Mouse (Mus musculus) testis, adult 2 months (tissue): ENCODE measurements at regions not wholly inside any gene's neighbourhood (a gene's known extent, or its start where the extent isn't known, plus 50 kb on each side); places are given as distances from the start of the nearest gene placed in this dataset.

Experiments
- H3K27ac ChIP-seq: fragments of 200-500 bp; 2 replicates; pipeline ENCODE4 v1.5.1; 2012; ENCODE audit warnings: low read depth, low read length; ENCODE audit not compliant: control insufficient read depth, insufficient read depth
- H3K27me3 ChIP-seq: fragments of 200-500 bp; 2 replicates; pipeline ENCODE4 v1.6.1; 2012; ENCODE audit warnings: mild to moderate bottlenecking, low read length, moderate library complexity; ENCODE audit not compliant: control insufficient read depth, insufficient read depth
- H3K36me3 ChIP-seq: fragments of 200-500 bp; 2 replicates; pipeline ENCODE4 v1.6.1; 2012; ENCODE audit warnings: mild to moderate bottlenecking, low read length; ENCODE audit not compliant: control insufficient read depth, insufficient read depth
- H3K4me1 ChIP-seq: fragments of 200-500 bp; 2 replicates; pipeline ENCODE4 v1.6.1; 2012; ENCODE audit warnings: low read length; ENCODE audit not compliant: control insufficient read depth, insufficient read depth
- H3K4me3 ChIP-seq: fragments of 200-500 bp; 2 replicates; pipeline ENCODE4 v1.5.1; 2012; ENCODE audit warnings: low read depth, mild to moderate bottlenecking, low read length, moderate library complexity, mixed read lengths; ENCODE audit not compliant: control insufficient read depth
- CTCF ChIP-seq: fragments of 200-500 bp; IDR thresholded peaks from 2 replicates; pipeline ENCODE4 v1.5.1; 2012; ENCODE audit warnings: low read depth, mild to moderate bottlenecking, inconsistent platforms, low read length, moderate library complexity; ENCODE audit not compliant: control insufficient read depth, insufficient read depth, insufficient replicate concordance
- POLR2A ChIP-seq: fragments of 200-500 bp; IDR thresholded peaks from 2 replicates; pipeline ENCODE4 v1.6.1; 2012; ENCODE audit warnings: low read depth, mild to moderate bottlenecking, inconsistent platforms, low read length, moderate library complexity; ENCODE audit not compliant: control insufficient read depth

DNA sequence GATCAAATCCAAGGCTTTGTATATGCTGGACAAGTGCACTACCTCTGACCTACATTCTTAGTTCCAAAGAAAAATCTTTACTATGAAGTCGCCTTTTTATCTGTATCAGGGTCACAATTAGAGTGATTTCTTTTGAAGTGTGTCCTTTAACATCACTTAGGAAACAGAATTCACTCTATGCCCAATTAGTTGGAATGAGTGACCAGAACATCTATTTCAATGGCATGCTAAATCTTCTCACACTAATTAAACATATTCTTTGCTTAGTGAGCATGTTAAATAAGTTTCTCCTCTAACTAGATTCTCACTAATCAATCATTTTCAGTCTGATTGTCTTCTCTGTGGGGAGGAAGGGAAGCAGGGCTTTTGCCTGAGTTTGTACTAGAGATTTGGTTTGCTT lies 84.9 kb downstream of the Arl6ip6 start:
- TF ChIP-seq CTCF: no peak
- TF ChIP-seq POLR2A: no peak
- Histone ChIP-seq H3K4me3 (no peak overlapping the region), H3K27me3 (no peaks in the 10 kb centered on the region), H3K36me3 (no peaks in the 10 kb centered on the region), H3K27ac (no peak overlapping the region), H3K4me1 (no peaks in the 10 kb centered on the region)

DNA sequence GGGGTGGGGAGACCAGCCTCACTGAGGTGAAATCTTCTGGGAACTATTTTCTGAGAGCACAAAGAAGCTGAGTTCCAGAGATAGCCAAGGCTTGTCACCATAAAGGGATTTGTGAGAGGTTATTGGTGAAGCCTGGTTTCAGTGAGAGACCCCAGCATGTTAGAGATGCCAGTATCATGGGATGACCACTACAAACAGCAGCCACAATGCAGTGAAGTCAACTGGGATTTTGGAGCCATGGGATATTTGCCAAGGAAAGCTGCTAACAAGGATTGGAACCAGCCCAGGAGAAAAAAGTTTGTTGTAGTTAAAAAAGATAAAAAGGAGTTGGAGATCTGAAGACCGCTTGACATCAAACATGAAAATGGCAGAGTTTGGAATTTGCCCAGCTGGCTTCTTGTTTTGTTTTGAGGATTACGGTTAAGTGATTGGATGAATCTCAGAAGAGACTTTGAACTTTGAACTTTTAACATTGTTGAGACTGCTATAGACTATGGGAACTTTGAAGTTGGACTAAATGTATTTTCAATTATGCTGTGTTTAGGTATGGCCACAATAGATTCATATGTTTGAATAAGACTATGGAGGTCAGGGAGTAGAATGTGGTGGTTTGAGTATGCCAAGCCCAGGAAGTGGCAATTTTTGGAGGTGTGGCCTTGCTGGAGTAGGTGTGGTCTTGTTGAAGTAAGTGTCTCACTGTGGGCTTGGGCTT lies 110.3 kb downstream of the Arl6ip6 start:
- H3K4me3 ChIP-seq: no peak overlapping the region
- H3K27ac ChIP-seq: no peak overlapping the region
- H3K4me1 ChIP-seq: no peaks in the 10 kb centered on the region
- no peaks in the 10 kb centered on the region for H3K27me3 ChIP-seq
- TF ChIP-seq CTCF (no peak), POLR2A (no peak)
- no peaks in the 10 kb centered on the region for H3K36me3 ChIP-seq

DNA sequence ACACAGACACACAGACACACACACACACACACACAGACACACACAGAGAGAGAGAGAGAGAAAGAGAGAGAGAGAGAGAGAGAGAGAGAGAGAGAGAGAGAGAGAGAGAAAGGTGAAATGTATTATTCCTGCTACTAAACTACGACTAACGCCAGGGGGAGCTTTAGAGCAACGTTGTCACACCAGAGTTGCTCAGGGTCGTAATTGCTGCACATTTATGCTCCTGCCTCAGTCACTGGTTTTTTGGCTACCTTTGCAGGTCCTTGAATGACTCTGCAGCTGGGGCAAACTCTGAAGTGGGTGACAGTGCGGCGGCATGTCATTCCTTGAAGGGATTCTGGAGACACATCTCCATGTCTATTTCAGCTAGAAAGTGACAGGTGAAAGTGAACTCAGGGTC lies 139.2 kb downstream of the Arl6ip6 start:
- no peaks in the 10 kb centered on the region for H3K27me3 ChIP-seq
- no peaks in the 10 kb centered on the region for H3K4me1 ChIP-seq
- no peaks in the 10 kb centered on the region for H3K36me3 ChIP-seq
- no peak overlapping the region for H3K4me3 ChIP-seq
- no peak for TF ChIP-seq POLR2A
- TF ChIP-seq CTCF: peak; percentile 26; the same call in 1 of the 2 replicates
- H3K27ac ChIP-seq: no peak overlapping the region

DNA sequence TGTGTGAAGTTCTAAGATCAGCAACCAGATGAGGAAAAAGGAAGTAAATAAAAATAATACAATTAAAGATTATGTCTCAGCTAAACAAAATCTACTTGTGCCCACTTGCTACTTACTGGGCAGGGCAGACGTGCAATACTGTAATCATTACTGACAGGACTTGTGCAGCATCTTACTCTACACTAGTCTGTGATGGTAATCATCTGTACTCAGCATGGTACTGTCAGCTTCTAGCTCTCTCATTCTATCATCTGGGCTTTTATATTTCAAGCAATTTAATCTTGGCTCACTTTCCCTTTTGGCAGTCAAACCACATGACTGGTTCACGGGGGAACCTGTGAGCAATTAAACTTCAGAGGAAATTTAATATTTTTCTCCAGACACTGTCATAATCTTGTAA lies 167.5 kb downstream of the Arl6ip6 start:
- TF ChIP-seq POLR2A (no peak), CTCF (no peak)
- no peak overlapping the region for H3K4me3 ChIP-seq
- no peaks in the 10 kb centered on the region for H3K36me3 ChIP-seq
- no peaks in the 10 kb centered on the region for H3K4me1 ChIP-seq
- H3K27me3 ChIP-seq: no peaks in the 10 kb centered on the region
- H3K27ac ChIP-seq: no peak overlapping the region

DNA sequence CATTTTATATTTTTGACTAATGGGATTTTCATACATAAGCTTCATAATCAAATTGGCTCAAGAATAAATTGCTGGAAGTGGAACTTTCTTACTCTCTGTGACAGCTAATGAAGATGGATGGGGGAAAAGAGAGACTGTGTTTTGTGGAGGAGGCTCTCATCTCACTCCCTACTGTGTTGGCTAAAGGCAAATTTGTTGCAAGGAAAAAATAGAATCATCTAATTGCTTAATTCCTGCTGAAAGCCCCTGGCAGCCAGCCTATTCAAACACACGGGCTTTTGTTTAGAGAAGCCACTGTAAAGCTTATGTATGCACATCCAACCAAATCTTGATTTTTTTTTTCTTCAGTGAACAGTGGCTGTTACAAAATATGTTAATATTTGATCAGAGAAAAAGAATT lies 190.8 kb downstream of the Arl6ip6 start:
- H3K36me3 ChIP-seq: no peaks in the 10 kb centered on the region
- no peaks in the 10 kb centered on the region for H3K27me3 ChIP-seq
- no peak for TF ChIP-seq CTCF
- no peak for TF ChIP-seq POLR2A

DNA sequence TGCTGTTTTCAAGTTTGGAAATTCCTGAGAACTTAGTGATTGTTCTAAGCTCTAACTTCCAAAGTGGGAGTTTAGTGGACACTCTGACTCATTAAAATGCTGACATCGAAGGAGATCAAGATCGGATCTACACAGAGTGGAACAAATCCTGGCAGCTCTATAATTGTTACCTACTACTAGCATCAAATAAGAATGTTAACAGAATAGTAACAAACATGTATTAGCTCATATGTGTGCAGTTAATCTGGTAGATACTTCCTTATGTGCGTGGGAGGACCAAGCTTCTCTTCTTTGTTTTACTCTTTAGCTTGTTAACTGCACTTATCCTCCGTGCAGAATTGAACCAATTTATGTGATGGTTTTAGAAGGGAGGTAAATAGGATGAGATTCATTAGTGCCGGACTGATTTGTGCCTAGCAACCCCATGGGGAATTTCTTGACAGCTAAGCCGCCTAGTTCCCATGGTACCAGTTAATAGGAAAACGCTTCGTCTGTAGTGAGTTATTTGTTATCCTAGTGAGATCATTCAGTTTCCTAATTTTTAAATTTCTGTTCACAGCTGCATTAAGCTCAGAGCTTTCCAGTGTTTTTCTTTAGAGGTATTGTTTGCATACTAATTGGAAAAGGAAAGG lies 193.1 kb downstream of the Arl6ip6 start:
- Histone ChIP-seq H3K4me1 (no peaks in the 10 kb centered on the region), H3K27ac (no peak overlapping the region), H3K36me3 (no peaks in the 10 kb centered on the region), H3K27me3 (no peaks in the 10 kb centered on the region), H3K4me3 (no peak overlapping the region)
- TF ChIP-seq CTCF: no peak
- no peak for TF ChIP-seq POLR2A

More for the DNA sequence above, 190.8 kb downstream of the Arl6ip6 start:
- Histone ChIP-seq H3K27ac (no peak overlapping the region), H3K4me3 (no peak overlapping the region), H3K4me1 (no peaks in the 10 kb centered on the region)

DNA sequence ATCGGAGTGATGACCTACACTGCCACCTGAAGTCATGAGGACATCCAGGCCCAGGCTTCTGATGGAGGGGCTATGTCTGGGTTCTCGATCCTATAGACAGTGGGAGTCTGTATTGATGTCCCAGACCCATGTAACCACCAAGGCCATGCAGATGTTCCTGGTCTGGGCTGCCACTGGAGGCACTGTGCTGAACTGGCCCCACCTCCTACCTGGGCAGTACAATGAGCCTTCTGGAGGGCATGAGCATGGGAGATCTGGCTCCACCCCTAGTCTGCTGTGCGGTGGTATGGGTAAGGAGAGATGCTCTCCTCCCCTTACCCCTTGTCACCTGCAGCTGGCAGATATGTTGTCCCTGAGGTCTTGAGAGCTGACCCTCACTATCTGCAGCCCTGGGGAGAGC lies 197.1 kb downstream of the Arl6ip6 start:
- Histone ChIP-seq H3K27me3 (no peaks in the 10 kb centered on the region), H3K4me3 (no peak overlapping the region), H3K36me3 (no peaks in the 10 kb centered on the region), H3K27ac (no peak overlapping the region), H3K4me1 (no peaks in the 10 kb centered on the region)
- no peak for TF ChIP-seq CTCF
- no peak for TF ChIP-seq POLR2A
